Mouse (Mus musculus) adrenal gland, adult 18-20 months (tissue): ENCODE results near the gene Ssmem1. TPM values are rescaled to one million over a fixed set of nuclear protein-coding genes. Genes with fewer than 3 reads are reported as not detected.

Experiments
- DNase-seq, 2 experiments: peaks; one replicate each; pipeline ENCODE4 v3.0.0; 2021 to 2022; ENCODE audit warnings: low spot score in 2 of 2
- total RNA-seq, 2 experiments: library from RNA; stranded (reverse); gene quantifications; 1 replicate in 1 of 2; 2 replicates in 1 of 2; pipeline ENCODE4 v1.2.3; 2021

The Ssmem1 gene
- total RNA-seq, 2 experiments from 2014 or later: 0.22 TPM; not detected in 1

- DNase-seq: no peak
Measured at GRCm38 (mm10) chr6:30525456-30526332, 16.0 kb downstream of the Ssmem1 start.

GRCm38 (mm10) chr6:30526586-30527515, 17.2 kb downstream of the Ssmem1 start:
- no peak for DNase-seq

DNA sequence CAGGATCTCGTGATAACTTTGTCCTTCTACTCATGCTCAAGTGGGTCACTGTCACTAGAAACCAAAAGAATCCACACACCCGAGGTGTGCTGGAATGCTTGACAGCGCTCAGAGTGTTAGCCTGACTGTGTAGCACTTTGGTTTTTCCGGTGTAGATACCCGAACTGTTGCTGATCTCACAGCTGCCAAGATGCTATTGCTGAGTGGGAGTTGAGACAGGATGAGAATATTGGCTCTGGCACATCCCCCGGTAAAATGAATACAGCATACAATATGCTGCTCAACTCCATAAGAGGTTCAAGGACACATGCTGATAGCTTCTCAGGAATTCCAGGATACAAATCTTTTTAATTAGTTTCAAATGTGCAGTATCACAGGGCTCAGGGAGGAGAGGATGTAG, 19.2 kb downstream of the Ssmem1 start:
- no peak for DNase-seq

- DNase-seq: peak; percentile 63 to 67
Measured at GRCm38 (mm10) chr6:30535340-30535739, 25.7 kb downstream of the Ssmem1 start.

DNA sequence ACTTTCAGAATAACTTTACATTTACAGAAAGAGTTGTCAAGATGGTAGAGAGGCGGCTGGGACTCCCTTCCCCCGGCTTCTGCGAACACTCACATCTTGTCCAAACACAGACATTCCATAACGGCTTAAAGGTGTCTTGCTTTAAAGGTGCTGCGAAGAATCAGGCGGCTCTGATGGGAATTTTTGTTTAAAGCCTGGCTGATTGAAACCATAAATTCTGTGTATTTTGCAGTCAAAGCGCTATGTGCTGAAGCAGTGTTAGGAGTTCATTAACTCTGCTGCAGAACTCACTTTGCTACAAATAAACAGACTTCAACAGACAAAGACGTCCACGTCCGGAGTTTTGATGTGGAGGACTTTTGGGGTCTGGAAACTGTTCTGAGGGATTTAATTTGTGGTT, 28.6 kb downstream of the Ssmem1 start:
- no peak for DNase-seq

GRCm38 (mm10) chr6:30538800-30539199, 29.2 kb downstream of the Ssmem1 start:
- no peak for DNase-seq

GRCm38 (mm10) chr6:30541009-30541799, 31.6 kb downstream of the Ssmem1 start, which contains the start of gene Cpa2:
Cpa2 (plus strand) TSS chr6:30541582.
- no peak for DNase-seq

GRCm38 (mm10) chr6:30542277-30542676, 32.6 kb downstream of the Ssmem1 start:
- no peak for DNase-seq

DNA sequence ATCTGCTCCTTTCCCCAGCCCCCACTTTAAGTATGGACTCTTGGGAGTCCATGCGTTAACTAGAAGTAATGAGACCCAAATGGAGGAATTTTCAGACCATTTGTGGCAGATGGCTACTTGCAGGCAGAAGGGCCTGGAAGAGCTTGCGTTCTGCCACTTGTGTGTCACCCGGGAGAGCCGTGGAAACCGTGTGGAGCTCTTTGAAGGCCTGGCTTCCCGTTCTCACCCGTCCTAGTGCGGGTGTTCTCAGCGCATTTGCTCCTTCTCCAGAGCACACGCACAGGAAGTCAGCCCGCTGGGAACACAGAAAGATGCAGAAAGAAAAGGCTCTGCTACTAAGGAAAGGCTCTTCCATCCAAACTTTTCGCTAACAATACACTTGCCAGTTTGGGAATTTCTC, 33.4 kb downstream of the Ssmem1 start:
- DNase-seq: no peak

DNA sequence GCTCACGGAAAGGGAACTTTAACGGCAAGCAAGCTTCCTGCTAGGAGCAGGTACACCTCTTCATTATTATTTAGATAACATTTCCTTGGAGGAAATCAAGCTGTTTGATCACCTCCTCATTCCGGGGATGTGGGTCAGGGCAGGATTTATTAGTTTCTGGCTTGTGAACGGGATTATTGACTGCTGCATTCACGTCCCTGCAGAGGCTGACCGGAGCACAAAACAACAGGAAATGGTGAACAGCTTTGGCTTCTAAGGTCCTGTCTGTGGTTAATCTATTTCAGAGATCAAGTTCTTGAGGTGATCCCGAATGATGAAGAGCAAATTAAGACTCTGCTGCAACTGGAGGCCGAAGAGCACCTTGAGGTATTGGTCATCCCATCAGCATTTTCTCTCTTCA, 34.2 kb downstream of the Ssmem1 start:
- DNase-seq: no peak

DNA sequence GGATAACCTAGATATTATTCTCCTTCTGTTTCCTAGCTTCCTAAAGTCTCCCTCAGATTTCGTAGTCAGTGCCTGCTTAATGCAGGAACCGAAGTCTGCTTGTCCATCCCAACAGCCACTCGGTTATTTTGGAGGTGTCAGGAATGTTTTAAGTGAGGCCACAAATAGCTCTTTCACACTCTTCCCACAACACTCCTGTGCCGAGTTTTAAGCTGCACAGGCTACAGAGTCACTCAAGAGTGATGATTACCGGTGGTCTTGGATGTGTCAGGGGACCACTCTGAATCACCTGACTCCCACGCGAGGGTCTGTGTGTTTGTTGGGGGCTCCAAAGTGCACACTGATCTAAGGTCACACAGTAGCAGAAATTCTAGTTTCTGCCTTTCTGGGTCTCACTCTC, 36.0 kb downstream of the Ssmem1 start:
- DNase-seq: no peak

- no peak for DNase-seq
Measured at GRCm38 (mm10) chr6:30546571-30547273, 37.1 kb downstream of the Ssmem1 start.

DNA sequence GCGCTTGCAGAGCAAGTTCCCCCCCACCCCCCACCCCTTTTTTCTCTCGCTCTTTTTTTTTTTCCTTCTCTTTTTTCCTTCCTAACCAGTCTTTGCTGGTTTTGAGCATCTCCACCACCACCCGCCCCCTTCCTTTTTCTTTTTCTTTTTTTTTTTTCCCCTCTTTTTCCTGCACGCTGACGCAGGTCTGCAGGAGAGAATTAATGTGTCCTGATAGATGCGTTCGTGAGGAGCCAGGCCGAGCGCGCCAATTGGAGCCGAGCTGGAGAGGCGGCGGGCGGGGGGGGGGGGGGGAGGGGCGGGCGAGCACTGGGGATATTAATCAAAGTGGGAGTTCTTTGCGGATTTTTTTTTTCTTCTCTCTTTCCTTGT, 37.6 kb downstream of the Ssmem1 start:
- DNase-seq: no peak

DNA sequence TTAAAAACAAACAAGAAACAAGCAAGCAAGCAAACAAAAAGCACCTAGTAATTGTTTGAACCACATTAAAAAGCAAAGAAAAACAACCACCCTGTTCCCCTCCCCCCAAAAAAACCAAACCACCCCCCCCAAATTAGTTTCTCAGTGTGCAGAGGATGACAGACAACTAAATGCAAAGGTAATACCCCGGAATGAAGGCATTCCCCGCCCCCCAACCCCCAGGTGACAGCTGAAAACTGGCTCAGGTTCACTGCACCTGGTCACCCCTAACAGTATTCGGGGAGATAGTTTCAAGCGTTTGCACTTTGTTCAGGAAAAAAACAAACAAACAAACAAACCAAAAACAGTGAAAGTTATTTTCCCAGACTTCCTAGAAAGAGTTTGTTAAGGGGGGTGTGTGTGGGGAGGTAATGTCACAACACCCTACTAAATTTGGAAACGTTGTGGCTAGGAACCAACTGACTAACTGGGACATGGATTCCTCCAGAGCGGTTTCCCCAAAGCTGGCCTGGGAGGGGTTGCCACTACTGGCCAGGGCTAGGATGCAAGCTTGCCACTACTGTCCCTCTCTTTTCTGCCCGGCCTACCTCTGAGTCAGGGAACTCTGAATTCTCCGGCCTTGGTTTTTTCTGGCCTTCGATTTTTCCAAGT, 38.1 kb downstream of the Ssmem1 start:
- peak in 1 of 2 experiments; percentile 38 for DNase-seq

DNA sequence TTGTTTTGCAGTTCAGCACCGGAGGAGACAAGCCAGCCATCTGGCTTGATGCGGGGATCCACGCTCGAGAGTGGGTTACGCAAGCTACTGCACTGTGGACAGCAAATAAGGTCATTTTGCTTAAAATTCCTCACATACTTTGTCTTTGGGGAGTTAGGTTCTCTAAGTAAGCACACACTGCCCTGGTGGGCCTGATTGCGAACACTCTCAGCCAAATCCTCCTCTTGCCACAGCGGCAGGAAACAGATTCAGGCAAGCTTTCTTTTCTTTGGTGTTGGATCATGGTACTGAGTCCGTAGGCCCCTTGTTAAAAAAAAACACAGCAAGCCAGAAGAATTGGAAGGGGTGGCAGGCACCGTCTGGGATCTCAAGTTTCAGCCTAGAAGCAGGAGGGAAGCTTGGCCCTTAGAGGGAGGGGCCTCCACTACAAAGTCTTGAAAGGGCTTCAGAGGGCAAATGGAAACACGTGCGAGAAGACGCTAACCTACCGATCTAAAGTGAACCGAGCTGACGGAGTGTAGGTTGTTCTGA, 39.6 kb downstream of the Ssmem1 start:
- DNase-seq: no peak

- DNase-seq: no peak
Measured at GRCm38 (mm10) chr6:30550496-30551192, 41.0 kb downstream of the Ssmem1 start.

DNA sequence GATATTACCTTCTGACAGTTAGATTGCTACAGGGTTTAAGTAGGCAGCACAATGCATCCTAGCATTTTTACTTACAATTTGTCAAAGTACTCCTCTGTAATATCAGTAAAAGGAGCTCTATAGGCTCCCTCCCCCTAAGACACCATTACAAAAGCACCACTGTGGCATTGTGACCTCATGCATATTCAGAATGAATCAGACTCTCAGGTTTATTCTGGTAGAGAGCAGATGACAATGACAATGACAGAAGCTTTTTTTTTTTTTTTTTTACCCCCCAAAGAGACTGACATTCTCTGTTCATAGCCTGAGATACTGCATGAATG, 41.5 kb downstream of the Ssmem1 start:
- DNase-seq: no peak

GRCm38 (mm10) chr6:30551644-30552580, 42.3 kb downstream of the Ssmem1 start:
- DNase-seq: no peak
